Mouse (Mus musculus) heart, embryonic 10.5 days (tissue): Measurements from ENCODE around the gene Zfp120. TPM values are rescaled to one million over a fixed set of nuclear protein-coding genes. Genes with fewer than 3 reads are reported as not detected.
"Not testable (repeated sequence)": the region's sequence is repeated elsewhere in the genome, so short reads cannot be mapped to it uniquely, and the experiment has no call there.

Source experiments
- DNase-seq: peaks from one replicate; pipeline ENCODE4 v3.0.0-alpha.2; 2017; ENCODE audit warnings: low spot score
- H3K27ac ChIP-seq: fragments of 300-500 bp; sonication (generic); 2 replicates; pipeline ENCODE4 v1.5.1; 2016; ENCODE audit warnings: mild to moderate bottlenecking
- H3K27me3 ChIP-seq: fragments of 300-500 bp; sonication (generic); 2 replicates; pipeline ENCODE4 v1.6.1; 2016; ENCODE audit warnings: mild to moderate bottlenecking; ENCODE audit not compliant: poor library complexity, insufficient read depth, severe bottlenecking
- H3K36me3 ChIP-seq: fragments of 300-500 bp; sonication (generic); 2 replicates; pipeline ENCODE4 v1.6.1; 2016; ENCODE audit warnings: mild to moderate bottlenecking, moderate library complexity
- H3K4me1 ChIP-seq: fragments of 300-500 bp; sonication (generic); 2 replicates; pipeline ENCODE4 v1.6.1; 2016; ENCODE audit warnings: mild to moderate bottlenecking
- H3K4me3 ChIP-seq: fragments of 300-500 bp; sonication (generic); 2 replicates; pipeline ENCODE4 v1.5.1; 2016; ENCODE audit warnings: mild to moderate bottlenecking, moderate library complexity
- H3K9me3 ChIP-seq: fragments of 300-500 bp; sonication (generic); 2 replicates; pipeline ENCODE4 v1.6.1; 2016; ENCODE audit warnings: mild to moderate bottlenecking, moderate library complexity
- WGBS: fragments of 180-500 bp; shearing (Covaris S2); methylation state at CpG from one replicate; pipeline ENCODE4 v1.1.7; 2016; 5-methylcytosine and 5-hydroxymethylcytosine counted together
- polyA plus RNA-seq: library from polyadenylated mRNA; unstranded; fragments of >200 nt; fragmentation: Nextera tagmentation; extraction: Ambion mirVana; gene quantifications from 2 replicates; pipeline ENCODE4 v1.2.1, GENCODE M21; 2016

The Zfp120 gene
- 4.3 and 5.7 TPM in 2 replicates for polyA plus RNA-seq

- H3K4me1 ChIP-seq, result peaks cover 7% of the 10 kb centered on the region
- peak within 1 kb of the TSS; percentile 82 for H3K4me3 ChIP-seq
- DNase-seq, result peak; percentile 96
- no peaks in the 10 kb centered on the region for H3K27me3 ChIP-seq
- peak within 1 kb of the TSS; percentile 88 for H3K27ac ChIP-seq
- under 1% methylated on average over 13 of the region's 13 CpGs for WGBS
- H3K9me3 ChIP-seq, result no peaks in the 10 kb centered on the region
- H3K36me3 ChIP-seq, result peaks cover 16% of the 10 kb centered on the region; the same call in 1 of the 2 replicates
These were observed at the start of gene Zfp120 for GRCm38 (mm10) chr2:150136435-150136897. Zfp120 (minus strand) TSS chr2:150136708.

- 74% methylated on average over 7 of the region's 7 CpGs for WGBS
- H3K4me1 ChIP-seq, H3K27me3 ChIP-seq, H3K9me3 ChIP-seq, H3K4me3 ChIP-seq, H3K36me3 ChIP-seq, DNase-seq, H3K27ac ChIP-seq: not testable (repeated sequence)
These were observed 45.1 kb upstream of the Zfp120 start, which contains the start of gene Gm14139 for GRCm38 (mm10) chr2:150181570-150181999. Gm14139 (plus strand) TSS chr2:150181755.

- not testable (repeated sequence) for DNase-seq, H3K27me3 ChIP-seq, H3K4me1 ChIP-seq, H3K9me3 ChIP-seq, H3K27ac ChIP-seq, H3K4me3 ChIP-seq, H3K36me3 ChIP-seq
These were observed 44.5 kb upstream of the Zfp120 start for GRCm38 (mm10) chr2:150181046-150181445.

- WGBS, result 76% methylated on average over 4 of the region's 4 CpGs
- not testable (repeated sequence) for H3K4me3 ChIP-seq, H3K4me1 ChIP-seq, H3K36me3 ChIP-seq, DNase-seq, H3K9me3 ChIP-seq, H3K27me3 ChIP-seq, H3K27ac ChIP-seq
These were observed 43.1 kb upstream of the Zfp120 start, which contains the start of gene Gm10770 for GRCm38 (mm10) chr2:150179579-150179978. Gm10770 (minus strand) TSS chr2:150179679.

GRCm38 (mm10) chr2:150173833-150174232, 37.3 kb upstream of the Zfp120 start:
- no peak for DNase-seq
- Histone ChIP-seq H3K36me3 (no peaks in the 10 kb centered on the region), H3K9me3 (peaks cover 8% of the 10 kb centered on the region; the same call in 1 of the 2 replicates), H3K27ac (no peak overlapping the region), H3K4me1 (no peaks in the 10 kb centered on the region), H3K27me3 (no peaks in the 10 kb centered on the region), H3K4me3 (no peak overlapping the region)

GRCm38 (mm10) chr2:150166703-150167102, 30.2 kb upstream of the Zfp120 start:
- H3K4me1 ChIP-seq, result no peaks in the 10 kb centered on the region
- no peaks in the 10 kb centered on the region for H3K9me3 ChIP-seq
- no peaks in the 10 kb centered on the region for H3K36me3 ChIP-seq
- no peak overlapping the region for H3K27ac ChIP-seq
- H3K4me3 ChIP-seq, result no peak overlapping the region
- no peaks in the 10 kb centered on the region for H3K27me3 ChIP-seq
- DNase-seq, result no peak

- Histone ChIP-seq H3K36me3 (peaks cover 35% of the 10 kb centered on the region; the same call in 1 of the 2 replicates), H3K27ac (no peak overlapping the region), H3K4me1 (peaks cover 7% of the 10 kb centered on the region), H3K9me3 (no peaks in the 10 kb centered on the region), H3K27me3 (no peaks in the 10 kb centered on the region), H3K4me3 (no peak overlapping the region)
- no peak for DNase-seq
- 75% methylated on average over 2 of the region's 2 CpGs for WGBS
These were observed 3.7 kb downstream of the Zfp120 start for GRCm38 (mm10) chr2:150132773-150133172.

GRCm38 (mm10) chr2:150132002-150132401, 4.5 kb downstream of the Zfp120 start:
- not testable (repeated sequence) for DNase-seq, H3K9me3 ChIP-seq, H3K27ac ChIP-seq, H3K27me3 ChIP-seq, H3K4me1 ChIP-seq, H3K4me3 ChIP-seq
- 87% methylated on average over 1 of the region's 1 CpGs for WGBS
- H3K36me3 ChIP-seq, result peaks cover 37% of the 10 kb centered on the region; the same call in 1 of the 2 replicates

- Histone ChIP-seq H3K4me1 (no peaks in the 10 kb centered on the region), H3K4me3 (no peak overlapping the region), H3K36me3 (peaks cover 21% of the 10 kb centered on the region), H3K27ac (no peak overlapping the region), H3K9me3 (peaks cover 4% of the 10 kb centered on the region; the same call in 1 of the 2 replicates), H3K27me3 (no peaks in the 10 kb centered on the region)
- 86% methylated on average over 10 of the region's 10 CpGs for WGBS
- DNase-seq, result no peak
These were observed 25.1 kb downstream of the Zfp120 start for GRCm38 (mm10) chr2:150111247-150111912.

GRCm38 (mm10) chr2:150099618-150100017, 36.9 kb downstream of the Zfp120 start:
- H3K36me3 ChIP-seq, H3K27me3 ChIP-seq, H3K4me3 ChIP-seq, DNase-seq, H3K27ac ChIP-seq, H3K4me1 ChIP-seq, H3K9me3 ChIP-seq: not testable (repeated sequence)
- 21% methylated on average over 2 of the region's 2 CpGs for WGBS

Other genes starting within 250 kb of the Zfp120 start
- gene Gm10770, start 43.0 kb upstream of the Zfp120 start, polyA plus RNA-seq, result not detected in 2 replicates
- gene Gm14139, start 45.0 kb upstream of the Zfp120 start, polyA plus RNA-seq, result 0.16 TPM in 1 of 2 replicates, not detected in the other
- gene Zfp937, start 81.4 kb upstream of the Zfp120 start, polyA plus RNA-seq, result 5.6 and 7.0 TPM in 2 replicates
- gene Gm21994, start 118.9 kb upstream of the Zfp120 start, polyA plus RNA-seq, result 4.0 and 4.8 TPM in 2 replicates
- gene Gm14124, start 120.8 kb upstream of the Zfp120 start, polyA plus RNA-seq, result not detected in 2 replicates
- gene Gm10130, start 187.0 kb upstream of the Zfp120 start, polyA plus RNA-seq, result 1.9 and 2.7 TPM in 2 replicates
- gene 3300002I08Rik, start 226.1 kb upstream of the Zfp120 start, polyA plus RNA-seq, result 4.9 and 6.7 TPM in 2 replicates